Comparison of ENCODE assay signal across 27 mouse cellular contexts in the genomic region with DNA sequence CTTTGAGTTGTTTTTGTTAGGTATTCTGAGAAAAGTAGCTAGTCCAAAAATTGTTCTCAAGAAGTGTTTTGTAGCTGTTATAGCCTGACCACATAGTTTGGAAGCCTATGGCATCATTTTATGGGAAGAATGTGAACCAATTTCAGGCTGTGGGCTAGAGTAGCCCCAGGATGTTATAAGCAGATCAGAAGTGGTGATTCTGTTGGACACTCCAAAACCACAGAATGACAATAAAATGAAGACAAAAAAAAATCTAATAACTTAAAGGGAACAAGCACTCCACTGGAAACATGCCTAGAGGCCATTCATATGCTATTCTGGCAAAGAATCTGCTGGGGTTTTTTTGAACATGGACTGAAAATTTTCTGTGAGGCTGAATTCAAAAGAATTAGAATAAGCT.
DNase-seq lines count a peak whose midpoint lies in the region; ATAC-seq and TF ChIP-seq lines count a peak whose summit lies in the region.
"Had no signal": no experiment of that assay in that cellular context is flagged by ENCODE, and none has a peak within 500 bp of the region (broad histone marks: within the 10 kb centered on the region; RNA-seq: fewer than 3 reads in every experiment).

No protein-coding gene starts in this region.

- H3K4me3 ChIP-seq in midbrain, postnatal 0 days (ENCODE audit: low read depth, low read length) = no peak overlapping the region
- H3K4me3 ChIP-seq in midbrain, embryonic 10.5 days = no peak overlapping the region
- H3K4me3 ChIP-seq: forebrain, embryonic 12.5 days; heart, embryonic 10.5 days; kidney, embryonic 15.5 days; limb, embryonic 15.5 days; lung, embryonic 15.5 days; megakaryocyte, embryonic 14.5 days; midbrain, embryonic 15.5 days; neural tube, embryonic 15.5 days; stomach, embryonic 15.5 days had no signal

- H3K27ac ChIP-seq in midbrain, postnatal 0 days (ENCODE audit: low read depth, low read length) = no peak overlapping the region
- no peak overlapping the region for H3K27ac ChIP-seq in midbrain, embryonic 10.5 days (replicated peaks)
- H3K27ac ChIP-seq: forebrain, embryonic 12.5 days; heart, embryonic 10.5 days; kidney, embryonic 15.5 days; limb, embryonic 15.5 days; liver, embryonic 14.5 days; lung, embryonic 15.5 days; midbrain, embryonic 15.5 days; neural tube, embryonic 15.5 days; stomach, embryonic 15.5 days had no signal

- no peak overlapping the region for H3K9ac ChIP-seq in midbrain, postnatal 0 days (replicated peaks; ENCODE audit: low read length, poor library complexity, severe bottlenecking)
- H3K9ac ChIP-seq: forebrain, embryonic 12.5 days; kidney, embryonic 15.5 days; limb, embryonic 15.5 days; liver, embryonic 14.5 days; lung, embryonic 15.5 days; midbrain, embryonic 15.5 days; neural tube, embryonic 15.5 days; stomach, embryonic 15.5 days had no signal

- TF ChIP-seq CTCF in midbrain, postnatal 0 days (IDR thresholded peaks at IDR 0.05) = no peak

- H3K27me3 ChIP-seq in midbrain, postnatal 0 days (ENCODE audit: insufficient read depth, low read length) = no peaks in the 10 kb centered on the region
- no peaks in the 10 kb centered on the region for H3K27me3 ChIP-seq in midbrain, embryonic 10.5 days (ENCODE audit: low read depth, poor library complexity, severe bottlenecking)
- H3K27me3 ChIP-seq: forebrain, embryonic 12.5 days; kidney, embryonic 15.5 days; limb, embryonic 15.5 days; lung, embryonic 15.5 days; megakaryocyte, embryonic 14.5 days; midbrain, embryonic 15.5 days; neural tube, embryonic 15.5 days; stomach, embryonic 15.5 days had no signal

- DNase-seq in frontal cortex, postnatal 14 days (ENCODE audit: low spot score in 2 of 2) = no peak
- DNase-seq in midbrain, postnatal 0 days (ENCODE audit: low spot score) = peak; percentile 1
- DNase-seq in midbrain, embryonic 10.5 days (ENCODE audit: low spot score) = no peak
- DNase-seq in fibroblast of lung, adult 2 months (ENCODE audit: low read depth) = peak; percentile 81
- no peak for DNase-seq in gastrocnemius, adult 8-10 months (ENCODE audit: low spot score in 2 of 2)
- DNase-seq: adrenal gland, postnatal 10 days; cerebellum, adult 8-10 months; kidney, postnatal 36 days; lung, postnatal 36 days; right cerebral cortex, adult 18-20 months; thymus, adult 18-20 months; thymus, postnatal 4 days had no signal

- H3K4me1 ChIP-seq in midbrain, postnatal 0 days (ENCODE audit: insufficient read depth, low read length) = no peaks in the 10 kb centered on the region
- no peaks in the 10 kb centered on the region for H3K4me1 ChIP-seq in midbrain, embryonic 10.5 days
- H3K4me1 ChIP-seq: forebrain, embryonic 12.5 days; heart, embryonic 10.5 days; kidney, embryonic 15.5 days; limb, embryonic 15.5 days; lung, embryonic 15.5 days; megakaryocyte, embryonic 14.5 days; midbrain, embryonic 15.5 days; neural tube, embryonic 15.5 days; stomach, embryonic 15.5 days had no signal

- no peaks in the 10 kb centered on the region for H3K36me3 ChIP-seq in midbrain, postnatal 0 days (ENCODE audit: insufficient read depth, low read length)
- no peaks in the 10 kb centered on the region for H3K36me3 ChIP-seq in midbrain, embryonic 10.5 days
- H3K36me3 ChIP-seq: forebrain, embryonic 12.5 days; heart, embryonic 10.5 days; kidney, embryonic 15.5 days; limb, embryonic 15.5 days; lung, embryonic 15.5 days; midbrain, embryonic 15.5 days; neural tube, embryonic 15.5 days; stomach, embryonic 15.5 days had no signal

- peak; percentile 77 for ATAC-seq in frontal cortex, adult (ENCODE audit: low TSS enrichment)
- no peak for ATAC-seq in midbrain, postnatal 0 days (ENCODE audit: low FRiP score)
- ATAC-seq in inflammation-experienced regulatory T-cells, adult 6 months = no peak
- ATAC-seq: activated CD4-positive, CD25-positive, alpha-beta regulatory T cell, adult 4 months; hindbrain, embryonic 16.5 days; intestine, postnatal 0 days; midbrain, embryonic 15.5 days had no signal

- no peaks in the 10 kb centered on the region for H3K9me3 ChIP-seq in midbrain, postnatal 0 days (ENCODE audit: low read length)
- no peaks in the 10 kb centered on the region for H3K9me3 ChIP-seq in midbrain, embryonic 10.5 days (replicated peaks)
- H3K9me3 ChIP-seq: forebrain, embryonic 12.5 days; heart, embryonic 10.5 days; kidney, embryonic 15.5 days; limb, embryonic 15.5 days; lung, embryonic 15.5 days; megakaryocyte, embryonic 14.5 days; midbrain, embryonic 15.5 days; neural tube, embryonic 15.5 days; stomach, embryonic 15.5 days had no signal

- H3K4me2 ChIP-seq in midbrain, postnatal 0 days (ENCODE audit: low read depth, low read length, poor library complexity, severe bottlenecking) = no peak overlapping the region
- H3K4me2 ChIP-seq: forebrain, embryonic 12.5 days; kidney, embryonic 15.5 days; limb, embryonic 15.5 days; lung, embryonic 15.5 days; midbrain, embryonic 15.5 days; neural tube, embryonic 15.5 days; stomach, embryonic 15.5 days had no signal

Comparison
In these comparisons a context has a peak if more than half of its experiments do, and no peak if none do; other contexts are left out.
1. DNase-seq: peak in midbrain, postnatal 0 days (single experiment) and fibroblast of lung, adult 2 months (single experiment); none in frontal cortex, postnatal 14 days (0 of 2), midbrain, embryonic 10.5 days (single experiment) and gastrocnemius, adult 8-10 months (0 of 2).